Mouse (Mus musculus) spleen, adult 2 months (tissue): ENCODE results near the gene Epas1. TPM values are rescaled to one million over a fixed set of nuclear protein-coding genes. Genes with fewer than 3 reads are reported as not detected.

Source experiments
- DNase-seq, 2 experiments: peaks; one replicate each; pipeline versions ENCODE4 v3.0.0 to v3.0.0-alpha.2; 2012 to 2021; ENCODE audit warnings: low spot score in 2 of 2, low read depth in 1 of 2
- H3K27ac ChIP-seq: fragments of 200-500 bp; 2 replicates; pipeline ENCODE4 v1.5.1; 2012; ENCODE audit warnings: low read length, inconsistent platforms; ENCODE audit not compliant: insufficient read depth
- H3K27me3 ChIP-seq: fragments of 200-500 bp; 2 replicates; pipeline ENCODE4 v1.6.1; 2012; ENCODE audit warnings: mild to moderate bottlenecking, moderate library complexity, low read length, inconsistent platforms; ENCODE audit not compliant: control insufficient read depth, insufficient read depth
- H3K36me3 ChIP-seq: fragments of 200-500 bp; 2 replicates; pipeline ENCODE4 v1.6.1; 2012; ENCODE audit warnings: mild to moderate bottlenecking, low read length, inconsistent platforms; ENCODE audit not compliant: control insufficient read depth, insufficient read depth
- H3K4me1 ChIP-seq: fragments of 200-500 bp; 2 replicates; pipeline ENCODE4 v1.6.1; 2011; ENCODE audit warnings: inconsistent platforms; ENCODE audit not compliant: control insufficient read depth, insufficient read depth, insufficient read length
- H3K4me3 ChIP-seq: fragments of 200-500 bp; 2 replicates; pipeline ENCODE4 v1.5.1; 2011; ENCODE audit warnings: mild to moderate bottlenecking, inconsistent platforms; ENCODE audit not compliant: insufficient read depth, insufficient read length; ENCODE audit errors: extremely low read depth
- CTCF ChIP-seq: fragments of 200-500 bp; IDR thresholded peaks from 2 replicates; pipeline ENCODE4 v1.5.1; 2011; ENCODE audit warnings: mild to moderate bottlenecking, inconsistent platforms; ENCODE audit not compliant: insufficient read depth, insufficient read length, insufficient replicate concordance; ENCODE audit errors: extremely low read depth
- POLR2A ChIP-seq: fragments of 200-500 bp; IDR thresholded peaks from 2 replicates; pipeline ENCODE4 v1.6.1; 2011; ENCODE audit warnings: low read depth, low read length, inconsistent platforms
- WGBS: fragments of 180-500 bp; shearing (Covaris S2); methylation state at CpG from one replicate; pipeline ENCODE4 v1.1.7; 2018; 5-methylcytosine and 5-hydroxymethylcytosine counted together
- polyA plus RNA-seq: library from polyadenylated mRNA; depleted of rRNA; stranded (reverse); fragments of >200 nt; gene quantifications from 2 replicates; pipeline ENCODE4 v1.2.3, GENCODE M21; 2012

The Epas1 gene
- polyA plus RNA-seq, 1 experiment = 40.1 TPM

DNA sequence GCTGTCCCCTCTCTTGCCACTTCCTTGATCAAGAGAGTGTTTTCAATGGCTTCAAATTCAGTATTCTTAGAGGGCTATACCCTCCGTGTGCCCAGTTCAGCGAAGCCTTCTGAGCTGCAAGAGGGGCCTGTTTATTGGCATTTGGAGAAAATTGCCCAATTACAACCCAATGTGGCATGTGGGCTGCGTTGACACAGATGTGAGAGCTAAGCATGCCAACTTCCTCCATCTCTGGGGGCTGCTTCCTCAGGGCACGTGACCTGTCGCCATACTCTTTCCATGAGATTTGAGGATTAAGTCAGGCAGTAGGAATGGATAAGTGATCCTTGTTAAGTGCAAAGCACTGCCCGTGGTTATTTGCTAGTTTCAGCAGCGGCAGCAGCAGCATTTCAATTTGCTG, 34.3 kb downstream of the Epas1 start:
- DNase-seq = no peak
- no peak for TF ChIP-seq POLR2A
- no peaks in the 10 kb centered on the region for H3K4me1 ChIP-seq
- no peaks in the 10 kb centered on the region for H3K27me3 ChIP-seq
- no peak overlapping the region for H3K27ac ChIP-seq
- H3K36me3 ChIP-seq = no peaks in the 10 kb centered on the region
- 51% methylated on average over 7 of the region's 7 CpGs for WGBS
- no peak overlapping the region for H3K4me3 ChIP-seq

DNA sequence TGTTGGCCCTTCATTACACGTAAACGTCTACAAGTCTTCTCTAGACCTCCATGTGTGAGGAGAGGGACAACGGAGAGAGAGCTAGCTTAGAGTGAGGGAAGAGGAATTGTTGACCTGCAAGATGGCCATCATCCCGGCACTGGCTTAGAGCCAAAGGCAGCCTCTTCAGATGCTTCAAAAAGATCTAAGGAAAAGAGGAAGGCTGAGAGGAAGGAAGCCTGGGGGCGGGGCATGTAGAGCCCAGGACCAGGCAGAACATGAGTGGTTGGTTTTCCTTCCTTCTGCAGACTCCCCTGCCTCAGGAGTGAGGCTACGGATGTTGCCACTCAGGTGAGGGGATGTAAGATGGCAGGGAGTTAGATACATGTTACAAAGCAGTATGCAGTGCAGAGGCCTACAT, 34.8 kb downstream of the Epas1 start:
- H3K4me1 ChIP-seq = no peaks in the 10 kb centered on the region
- DNase-seq = no peak
- TF ChIP-seq CTCF = no peak
- TF ChIP-seq POLR2A = no peak

DNA sequence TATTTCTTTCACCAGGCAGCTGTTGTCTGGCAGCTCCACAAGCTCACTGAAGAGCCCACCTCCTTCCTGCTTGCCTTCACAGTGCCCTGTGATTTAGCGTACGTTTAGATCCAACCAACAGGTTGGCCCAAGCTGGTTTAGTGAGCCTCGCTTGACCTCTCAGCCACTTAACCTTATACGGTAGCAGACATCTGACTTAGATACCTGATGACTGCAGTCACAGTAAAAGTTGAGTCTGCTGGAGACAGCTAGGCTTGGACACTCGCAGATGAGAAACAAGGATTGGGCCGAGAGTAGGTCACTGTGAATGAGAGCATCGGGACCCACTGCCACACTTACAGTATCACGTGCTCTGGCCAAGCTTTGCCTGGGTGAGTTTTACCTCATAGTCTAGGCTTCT, 38.4 kb downstream of the Epas1 start:
- Histone ChIP-seq H3K27ac (no peak overlapping the region), H3K36me3 (no peaks in the 10 kb centered on the region), H3K4me1 (no peaks in the 10 kb centered on the region), H3K27me3 (no peaks in the 10 kb centered on the region), H3K4me3 (no peak overlapping the region)
- no peak for TF ChIP-seq CTCF
- TF ChIP-seq POLR2A = no peak
- WGBS = 95% methylated on average over 8 of the region's 8 CpGs
- no peak for DNase-seq

More for the DNA sequence above, 34.8 kb downstream of the Epas1 start:
- Histone ChIP-seq H3K27me3 (no peaks in the 10 kb centered on the region), H3K27ac (no peak overlapping the region), H3K36me3 (no peaks in the 10 kb centered on the region), H3K4me3 (no peak overlapping the region)
- 44% methylated on average over 6 of the region's 6 CpGs for WGBS

DNA sequence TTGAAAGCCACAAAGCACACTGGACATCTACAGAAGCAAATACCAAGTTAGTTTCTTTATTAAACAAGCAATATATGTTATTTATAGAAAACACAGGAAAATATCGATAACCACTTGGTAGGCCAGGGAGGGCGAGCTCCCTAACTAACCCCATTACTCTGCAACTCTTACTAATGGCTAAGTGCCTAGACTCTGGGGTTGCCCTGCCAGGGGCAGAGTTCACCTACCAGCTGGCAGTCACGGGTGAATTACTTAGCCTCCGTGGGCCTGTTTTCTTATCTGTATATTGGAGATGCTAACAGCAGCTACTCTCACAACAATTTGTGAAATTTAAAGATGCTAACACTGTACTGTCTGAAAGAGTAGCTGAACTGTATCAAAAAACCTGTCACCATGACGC, 42.3 kb downstream of the Epas1 start:
- no peak for DNase-seq
- no peaks in the 10 kb centered on the region for H3K27me3 ChIP-seq
- H3K27ac ChIP-seq = no peak overlapping the region
- H3K4me3 ChIP-seq = no peak overlapping the region
- TF ChIP-seq CTCF = no peak
- no peak for TF ChIP-seq POLR2A
- 79% methylated on average over 5 of the region's 5 CpGs for WGBS
- no peaks in the 10 kb centered on the region for H3K4me1 ChIP-seq
- no peaks in the 10 kb centered on the region for H3K36me3 ChIP-seq

DNA sequence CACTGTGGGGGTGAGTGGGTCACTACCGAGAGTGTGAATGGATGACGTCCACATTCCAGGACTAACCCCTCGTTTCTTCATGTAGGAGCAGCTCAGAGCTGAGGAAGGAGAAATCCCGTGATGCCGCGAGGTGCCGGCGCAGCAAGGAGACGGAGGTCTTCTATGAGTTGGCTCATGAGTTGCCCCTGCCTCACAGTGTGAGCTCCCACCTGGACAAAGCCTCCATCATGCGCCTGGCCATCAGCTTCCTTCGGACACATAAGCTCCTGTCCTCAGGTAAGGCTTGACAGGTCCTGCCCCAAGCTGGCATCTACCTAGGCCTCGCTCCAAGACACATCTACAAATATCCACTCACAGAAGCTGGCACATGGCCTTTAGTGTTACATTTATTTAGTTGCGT, 43.5 kb downstream of the Epas1 start:
- 92% methylated on average over 13 of the region's 13 CpGs for WGBS
- Histone ChIP-seq H3K27me3 (no peaks in the 10 kb centered on the region), H3K4me1 (no peaks in the 10 kb centered on the region), H3K4me3 (no peak overlapping the region), H3K36me3 (no peaks in the 10 kb centered on the region), H3K27ac (no peak overlapping the region)
- DNase-seq = no peak
- TF ChIP-seq POLR2A = no peak
- no peak for TF ChIP-seq CTCF

DNA sequence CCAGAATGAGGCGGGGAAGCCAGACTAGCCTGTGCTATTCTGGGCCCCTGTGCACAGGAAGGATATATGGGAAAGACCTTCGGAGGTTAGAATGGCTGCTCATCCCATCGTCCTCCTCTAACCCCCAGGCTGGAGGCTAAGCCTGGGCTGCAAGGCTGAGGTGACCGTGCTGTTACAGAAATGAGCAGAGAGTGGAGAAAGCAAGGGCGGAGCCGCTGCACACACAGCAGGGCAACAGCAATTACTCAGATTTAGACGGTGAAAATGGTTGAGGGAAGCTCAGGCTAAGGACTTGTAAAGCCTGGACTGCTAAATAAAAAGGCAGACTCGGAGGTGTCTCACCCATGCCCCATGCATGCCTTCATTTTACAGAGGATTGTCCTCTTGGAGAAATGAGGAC, 45.0 kb downstream of the Epas1 start:
- WGBS = 74% methylated on average over 8 of the region's 8 CpGs
- Histone ChIP-seq H3K36me3 (no peaks in the 10 kb centered on the region), H3K4me1 (peaks cover 6% of the 10 kb centered on the region; the same call in 1 of the 2 replicates), H3K27me3 (no peaks in the 10 kb centered on the region), H3K4me3 (no peak overlapping the region), H3K27ac (no peak overlapping the region)
- DNase-seq = no peak
- TF ChIP-seq CTCF (no peak), POLR2A (no peak)

DNA sequence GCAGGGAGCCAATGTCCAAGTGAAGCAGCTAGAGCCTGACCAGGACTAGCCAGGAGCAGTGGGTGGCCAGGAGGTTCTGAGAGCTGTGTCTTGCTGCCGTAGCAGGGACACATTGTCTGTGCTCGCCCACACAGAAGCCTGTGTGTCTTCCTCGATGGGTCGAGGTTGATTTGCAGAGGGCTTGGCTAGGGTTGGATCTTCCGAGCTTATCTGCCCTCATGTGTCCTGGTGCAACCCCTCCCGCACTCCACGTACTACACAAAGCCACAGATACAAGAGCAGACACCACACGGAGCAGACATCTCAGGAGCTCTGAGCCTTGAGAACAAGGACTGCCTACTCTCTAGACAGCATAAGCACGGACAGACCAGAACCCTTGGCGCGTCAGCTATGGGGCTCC, 45.5 kb downstream of the Epas1 start:
- H3K36me3 ChIP-seq = no peaks in the 10 kb centered on the region
- H3K27me3 ChIP-seq = no peaks in the 10 kb centered on the region
- WGBS = 78% methylated on average over 11 of the region's 11 CpGs
- no peak for TF ChIP-seq CTCF
- no peak for TF ChIP-seq POLR2A
- H3K4me1 ChIP-seq = peaks cover 6% of the 10 kb centered on the region; the same call in 1 of the 2 replicates
- no peak overlapping the region for H3K27ac ChIP-seq
- no peak for DNase-seq
- no peak overlapping the region for H3K4me3 ChIP-seq

DNA sequence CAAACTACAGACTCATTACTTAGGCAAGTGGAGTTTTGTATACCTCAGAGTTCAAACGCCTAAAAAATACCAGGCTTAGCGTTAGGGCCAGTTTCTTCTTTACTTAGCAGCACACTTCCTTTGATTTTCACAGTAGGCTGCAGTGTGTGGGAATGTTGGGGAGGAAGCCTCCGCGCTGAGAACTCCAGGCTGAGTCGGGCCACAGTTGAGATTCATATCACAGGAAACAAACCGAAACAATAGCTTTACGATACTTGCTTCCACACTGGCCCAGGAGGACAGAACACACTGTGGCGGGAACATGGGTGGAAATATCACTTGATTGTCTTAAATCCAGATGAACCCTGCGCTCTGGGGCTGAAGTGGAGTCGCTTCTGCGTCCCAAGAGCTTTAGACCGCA, 47.0 kb downstream of the Epas1 start:
- 64% methylated on average over 12 of the region's 12 CpGs for WGBS
- Histone ChIP-seq H3K36me3 (no peaks in the 10 kb centered on the region), H3K4me1 (peaks cover 6% of the 10 kb centered on the region; the same call in 1 of the 2 replicates), H3K27me3 (no peaks in the 10 kb centered on the region), H3K27ac (no peak overlapping the region), H3K4me3 (no peak overlapping the region)
- TF ChIP-seq POLR2A (no peak), CTCF (no peak)
- no peak for DNase-seq
